Mouse (Mus musculus) MEL (cell line): Measurements from ENCODE around the gene Rap1gds1. TPM values are rescaled to one million over a fixed set of nuclear protein-coding genes. Genes with fewer than 3 reads are reported as not detected.

Experiments
- DNase-seq: peaks from one replicate; pipeline ENCODE4 v3.0.0; 2011; ENCODE audit warnings: low read depth, low spot score
- H3K27ac ChIP-seq: 2 replicates; pipeline ENCODE4 v1.5.1; 2012; ENCODE audit warnings: low read depth, mild to moderate bottlenecking, control low read depth, low read length, moderate library complexity; ENCODE audit not compliant: control insufficient read depth
- H3K27me3 ChIP-seq, 2 experiments: fragments of 150-350 bp in 1 of 2; sonication (generic) in 1 of 2; 2 replicates each; pipeline ENCODE4 v1.6.1; 2012; ENCODE audit warnings: low read length in 2 of 2, mild to moderate bottlenecking in 2 of 2, improper control_type of control experiment in 1 of 2, moderate library complexity in 1 of 2; ENCODE audit not compliant: insufficient read depth in 2 of 2, control insufficient read depth in 1 of 2
- H3K36me3 ChIP-seq, 2 experiments: 2 replicates each; pipeline ENCODE4 v1.6.1; 2012 to 2014; ENCODE audit warnings: low read length in 2 of 2, improper control_type of control experiment in 1 of 2, inconsistent platforms in 1 of 2, mild to moderate bottlenecking in 1 of 2; ENCODE audit not compliant: insufficient read depth in 2 of 2, control insufficient read depth in 1 of 2
- H3K4me1 ChIP-seq, 2 experiments: fragments of 150-350 bp in 1 of 2; sonication (generic) in 1 of 2; 2 replicates each; pipeline ENCODE4 v1.6.1; 2012; ENCODE audit warnings: low read length in 2 of 2, improper control_type of control experiment in 1 of 2, mild to moderate bottlenecking in 1 of 2; ENCODE audit not compliant: insufficient read depth in 2 of 2, control insufficient read depth in 1 of 2
- H3K4me3 ChIP-seq, 2 experiments: fragments of 150-350 bp in 1 of 2; sonication (generic) in 1 of 2; 2 replicates each; pipeline ENCODE4 v1.5.1; 2012; ENCODE audit warnings: low read depth in 2 of 2, low read length in 2 of 2, mild to moderate bottlenecking in 2 of 2, moderate library complexity in 2 of 2, control low read depth in 1 of 2, improper control_type of control experiment in 1 of 2; ENCODE audit not compliant: control insufficient read depth in 1 of 2, insufficient read depth in 1 of 2
- H3K79me2 ChIP-seq: 2 replicates; pipeline ENCODE4 v1.6.1; 2012; ENCODE audit warnings: mild to moderate bottlenecking, low read length, moderate library complexity; ENCODE audit not compliant: control insufficient read depth, poor library complexity, insufficient read depth
- H3K9ac ChIP-seq: 2 replicates; pipeline ENCODE4 v1.6.1; 2012; ENCODE audit warnings: low read depth, mild to moderate bottlenecking, control low read depth, low read length, moderate library complexity; ENCODE audit not compliant: control insufficient read depth, poor library complexity, severe bottlenecking
- H3K9me3 ChIP-seq: fragments of 150-350 bp; sonication (generic); replicated peaks from 2 replicates; pipeline ENCODE4 v1.6.1; 2012; ENCODE audit warnings: mild to moderate bottlenecking, low read length, improper control_type of control experiment, moderate library complexity; ENCODE audit not compliant: insufficient read depth
- E2F4 ChIP-seq: IDR thresholded peaks from 2 replicates; pipeline ENCODE4 v1.6.1; 2011; ENCODE audit warnings: low read depth, low read length, improper control_type of control experiment, borderline replicate concordance
- ETS1 ChIP-seq: IDR thresholded peaks from 2 replicates; pipeline ENCODE4 v1.6.1; 2012; ENCODE audit warnings: low read depth, mild to moderate bottlenecking, inconsistent platforms, low read length, improper control_type of control experiment, moderate library complexity
- GABPA ChIP-seq: IDR thresholded peaks from 2 replicates; pipeline ENCODE4 v1.6.1; 2012; ENCODE audit warnings: low read depth, mild to moderate bottlenecking, inconsistent platforms, low read length, improper control_type of control experiment, moderate library complexity
- MAX ChIP-seq: IDR thresholded peaks from 2 replicates; pipeline ENCODE4 v1.6.1; 2011; ENCODE audit warnings: low read length, improper control_type of control experiment
- MAZ ChIP-seq: IDR thresholded peaks from 2 replicates; pipeline ENCODE4 v1.6.1; 2012; ENCODE audit warnings: low read depth, mild to moderate bottlenecking, inconsistent platforms, low read length, improper control_type of control experiment
- MYB ChIP-seq: IDR thresholded peaks from 2 replicates; pipeline ENCODE4 v1.6.1; 2011; ENCODE audit warnings: mild to moderate bottlenecking, low read depth, low read length, improper control_type of control experiment
- MYC ChIP-seq: IDR thresholded peaks from 2 replicates; pipeline ENCODE4 v1.6.1; 2011; ENCODE audit warnings: low read depth, mild to moderate bottlenecking, low read length, improper control_type of control experiment, moderate library complexity
- NELFE ChIP-seq: IDR thresholded peaks from 2 replicates; pipeline ENCODE4 v1.6.1; 2011; ENCODE audit warnings: low read depth, low read length, improper control_type of control experiment
- POLR2A ChIP-seq, 2 experiments: IDR thresholded peaks; 2 replicates each; pipeline ENCODE4 v1.6.1; 2011 to 2012; ENCODE audit warnings: low read length in 2 of 2, mild to moderate bottlenecking in 2 of 2, control low read depth in 1 of 2, improper control_type of control experiment in 1 of 2, low read depth in 1 of 2, moderate library complexity in 1 of 2; ENCODE audit not compliant: control insufficient read depth in 1 of 2, insufficient read depth in 1 of 2, poor library complexity in 1 of 2
- POLR2AphosphoS2 ChIP-seq: IDR thresholded peaks from 2 replicates; pipeline ENCODE4 v1.6.1; 2011; ENCODE audit warnings: low read length, improper control_type of control experiment
- SIN3A ChIP-seq: IDR thresholded peaks from 2 replicates; pipeline ENCODE4 v1.6.1; 2012; ENCODE audit warnings: low read length, improper control_type of control experiment, inconsistent platforms
- ZMIZ1 ChIP-seq: IDR thresholded peaks from 2 replicates; pipeline ENCODE4 v1.6.1; 2012; ENCODE audit warnings: low read depth, mild to moderate bottlenecking, inconsistent platforms, low read length, improper control_type of control experiment, moderate library complexity
- polyA plus RNA-seq, 2 experiments: library from polyadenylated mRNA; stranded (reverse) in 1 of 2; unstranded in 1 of 2; fragments of >175 nt in 1 of 2; fragments of >200 nt in 1 of 2; gene quantifications; 2 replicates each; pipeline versions ENCODE4 v1.2.1 to v1.2.4; 2012; ENCODE audit warnings: low replicate concordance in 2 of 2, low read depth in 1 of 2; ENCODE audit not compliant: insufficient read length in 2 of 2, insufficient read depth in 1 of 2, missing spikeins in 1 of 2
- total RNA-seq: library from RNA; depleted of rRNA; stranded (reverse); fragments of 300-350 nt; gene quantifications from 2 replicates; pipeline ENCODE4 v1.2.3, GENCODE M21; 2012; rRNA removed

Rap1gds1 gene
- total and polyA plus RNA-seq, 3 experiments, result 34.7 to 67.2 (median 53.3) TPM

DNA sequence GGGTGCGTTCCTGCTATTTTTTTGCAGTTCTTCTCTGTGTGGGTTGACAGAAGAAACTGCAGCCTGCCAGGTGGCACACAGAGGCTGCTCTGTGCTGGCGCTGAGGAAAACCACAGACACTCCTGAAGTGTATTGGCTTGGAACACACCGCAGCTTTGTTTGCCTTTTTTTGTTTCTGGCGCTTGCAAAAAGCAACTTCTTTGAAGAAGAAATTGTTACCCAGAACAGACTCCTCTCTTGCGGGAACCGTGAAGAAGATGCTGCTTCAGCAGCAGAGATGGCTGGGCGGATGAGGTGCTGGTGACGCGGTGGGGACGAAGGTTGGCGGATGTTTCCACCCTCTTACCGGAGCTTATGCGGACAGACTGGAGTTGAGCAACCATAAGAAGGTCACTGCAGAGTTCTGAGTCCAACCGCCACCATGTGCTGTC is 198.1 kb downstream of the Rap1gds1 start:
- peaks cover 0 to 10% of the 10 kb centered on the region in 2 experiments; a peak in 3 of 4 replicates for H3K4me1 ChIP-seq
- no peak overlapping the region for H3K4me3 ChIP-seq
- TF ChIP-seq MAX (no peak), E2F4 (no peak), GABPA (no peak)
- no peak for DNase-seq
- no peaks in the 10 kb centered on the region for H3K27me3 ChIP-seq
- peaks cover 2 to 12% of the 10 kb centered on the region in 2 experiments; a peak in 3 of 4 replicates for H3K36me3 ChIP-seq
- no peak overlapping the region for H3K9ac ChIP-seq
- no peak overlapping the region for H3K27ac ChIP-seq
- H3K79me2 ChIP-seq, result no peaks in the 10 kb centered on the region
- no peaks in the 10 kb centered on the region for H3K9me3 ChIP-seq

DNA sequence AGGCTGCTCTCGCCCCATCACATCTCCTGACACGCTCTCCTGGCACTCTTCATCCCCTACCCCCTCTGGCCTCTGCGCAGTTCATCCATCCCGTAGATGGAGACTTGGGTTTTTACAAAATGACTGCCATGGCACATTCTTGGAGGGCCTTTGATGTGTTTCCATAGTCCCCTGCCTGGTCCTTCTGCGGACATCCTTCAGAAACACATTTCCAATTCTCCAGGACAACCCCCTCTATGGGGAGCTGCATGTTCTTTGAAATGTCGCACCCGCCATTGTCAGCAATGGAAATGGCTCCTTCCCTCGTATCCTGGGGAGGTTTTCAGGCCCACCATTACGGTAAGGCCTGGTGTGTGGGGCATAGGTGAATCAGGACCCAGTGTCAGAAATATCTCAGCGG is 198.6 kb downstream of the Rap1gds1 start:
- no peak overlapping the region for H3K4me3 ChIP-seq
- no peak overlapping the region for H3K9ac ChIP-seq
- no peaks in the 10 kb centered on the region for H3K27me3 ChIP-seq
- peaks cover 2 to 7% of the 10 kb centered on the region in 2 experiments; a peak in 3 of 4 replicates for H3K36me3 ChIP-seq
- H3K9me3 ChIP-seq, result no peaks in the 10 kb centered on the region
- no peak overlapping the region for H3K27ac ChIP-seq
- no peak for TF ChIP-seq ETS1
- no peak for DNase-seq
- no peaks in the 10 kb centered on the region for H3K79me2 ChIP-seq
- peaks cover 0 to 5% of the 10 kb centered on the region in 2 experiments; a peak in 2 of 4 replicates for H3K4me1 ChIP-seq

DNA sequence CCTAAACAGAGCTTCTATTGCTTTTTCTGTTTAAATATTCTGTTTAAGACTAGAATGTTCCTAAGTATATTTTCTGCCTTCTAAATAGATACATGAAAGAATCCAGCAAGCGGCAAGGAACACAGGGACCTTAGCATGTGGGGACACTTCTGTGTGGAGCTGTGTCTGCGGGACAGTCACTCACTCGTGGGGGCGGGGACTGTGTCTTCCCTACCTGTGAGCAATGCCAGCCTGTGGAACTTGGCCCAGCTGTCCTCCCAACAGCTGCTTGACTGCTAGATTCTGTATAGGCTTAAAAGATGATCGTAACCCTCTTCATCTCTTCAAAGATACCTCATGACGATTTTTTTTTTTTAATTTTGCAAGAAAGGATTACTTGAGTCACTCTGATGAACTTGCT is 199.1 kb downstream of the Rap1gds1 start:
- H3K36me3 ChIP-seq, result peaks cover 2 to 4% of the 10 kb centered on the region in 2 experiments; a peak in 3 of 4 replicates
- H3K4me3 ChIP-seq, result no peak overlapping the region
- no peak overlapping the region for H3K9ac ChIP-seq
- no peaks in the 10 kb centered on the region for H3K79me2 ChIP-seq
- TF ChIP-seq MYB (no peak), NELFE (no peak), SIN3A (no peak), POLR2AphosphoS2 (no peak), MYC (no peak), GABPA (no peak), POLR2A (IDR thresholded peaks at IDR 0.05; ENCODE audit: control insufficient read depth in 1 of 2, insufficient read depth in 1 of 2, low read depth in 1 of 2, low read length in 2 of 2, poor library complexity in 1 of 2) (no peak), MAZ (no peak), ZMIZ1 (no peak)
- H3K27ac ChIP-seq, result no peak overlapping the region
- H3K27me3 ChIP-seq, result no peaks in the 10 kb centered on the region
- no peaks in the 10 kb centered on the region for H3K9me3 ChIP-seq
- no peak for DNase-seq
- peaks cover 0 to 2% of the 10 kb centered on the region in 2 experiments; a peak in 1 of 4 replicates for H3K4me1 ChIP-seq

Other genes with a start within 250 kb of the Rap1gds1 start
- gene Stpg2, start 130.5 kb upstream of the Rap1gds1 start, total RNA-seq, result not detected in 2 replicates
- not detected for gene Stpg2, start 130.5 kb upstream of the Rap1gds1 start, polyA plus RNA-seq